Comparison of ENCODE assay signal across 8 mouse cellular contexts in genomic region chr10:67186489-67186888, GRCm38 (mm10).
A peak's percentile ranks its signal among the peaks of the same experiment; 100 is the strongest.
DNase-seq lines count a peak whose midpoint lies in the region; ATAC-seq lines count a peak whose summit lies in the region.

No protein-coding gene starts in this region.

- H3K36me3 ChIP-seq in erythroblast, embryonic 14.5 days (ENCODE audit: control insufficient read depth), result peaks cover 6% of the 10 kb centered on the region
- H3K36me3 ChIP-seq in limb, embryonic 15.5 days, result no peaks in the 10 kb centered on the region

- H3K27me3 ChIP-seq in erythroblast, embryonic 14.5 days (ENCODE audit: control insufficient read depth), result no peaks in the 10 kb centered on the region
- no peaks in the 10 kb centered on the region for H3K27me3 ChIP-seq in limb, embryonic 15.5 days

- peak overlapping the region; percentile 65 for H3K27ac ChIP-seq in limb, embryonic 15.5 days

- H3K9me3 ChIP-seq in erythroblast, embryonic 14.5 days (ENCODE audit: control insufficient read depth, low read length), result no peaks in the 10 kb centered on the region
- no peaks in the 10 kb centered on the region for H3K9me3 ChIP-seq in limb, embryonic 15.5 days

- peak overlapping the region; percentile 56 for H3K4me2 ChIP-seq in limb, embryonic 15.5 days

- ATAC-seq in erythroblast, adult 5-6 weeks (replicated peaks; ENCODE audit: low FRiP score, poor library complexity, severe bottlenecking), result no peak
- no peak for ATAC-seq in limb, embryonic 15.5 days (ENCODE audit: insufficient number of reproducible peaks, low FRiP score, low TSS enrichment, low read depth)

- H3K4me1 ChIP-seq in erythroblast, embryonic 14.5 days (ENCODE audit: control insufficient read depth), result peaks cover 53% of the 10 kb centered on the region
- H3K4me1 ChIP-seq in limb, embryonic 15.5 days, result peaks cover 7% of the 10 kb centered on the region; the same call in 1 of the 2 replicates

- DNase-seq in retina, postnatal 1 day, result peak; percentile 7
- no peak for DNase-seq in retina, embryonic 14.5 days (ENCODE audit: low spot score)
- no peak for DNase-seq in urinary bladder, postnatal 4 days (ENCODE audit: low spot score in 2 of 2)
- no peak for DNase-seq in embryo, embryonic 10.5 days (ENCODE audit: low spot score)
- no peak for DNase-seq in spleen, postnatal 4 days (ENCODE audit: low spot score in 2 of 2)

- no peak overlapping the region for H3K9ac ChIP-seq in limb, embryonic 15.5 days

- peak overlapping the region; percentile 81 for H3K4me3 ChIP-seq in erythroblast, embryonic 14.5 days (replicated peaks)
- peak overlapping the region; percentile 48 for H3K4me3 ChIP-seq in limb, embryonic 15.5 days
